Mouse (Mus musculus) liver, embryonic 14.5 days (tissue): ENCODE results near the gene Cdc5l. TPM values are rescaled to one million over a fixed set of nuclear protein-coding genes. Genes with fewer than 3 reads are reported as not detected.

Source experiments
- ATAC-seq: fragments of 200-750 bp; cut with Nextera tagmentation; 2 replicates; pipeline ENCODE4 v1.8.0; 2017; ENCODE audit warnings: moderate number of reproducible peaks, mild to moderate bottlenecking, moderate library complexity; ENCODE audit not compliant: insufficient read depth
- DNase-seq, 3 experiments: peaks; one replicate each; pipeline ENCODE4 v3.0.0-alpha.2; 2012 to 2013; ENCODE audit warnings: low read depth in 3 of 3, low spot score in 3 of 3
- H3K27ac ChIP-seq: fragments of 300-500 bp; sonication (generic); 2 replicates; pipeline ENCODE4 v1.5.1; 2014; ENCODE audit warnings: moderate library complexity, mild to moderate bottlenecking, control low read depth, inconsistent platforms
- H3K27me3 ChIP-seq: fragments of 300-500 bp; sonication (generic); 2 replicates; pipeline ENCODE4 v1.6.1; 2014; ENCODE audit warnings: mild to moderate bottlenecking, low read length, moderate library complexity; ENCODE audit not compliant: control insufficient read depth, insufficient read depth
- H3K36me3 ChIP-seq: fragments of 300-500 bp; sonication (generic); replicated peaks from 2 replicates; pipeline ENCODE4 v1.6.1; 2014; ENCODE audit warnings: low read depth; ENCODE audit not compliant: control insufficient read depth, insufficient read depth
- H3K4me1 ChIP-seq, 2 experiments: fragments of 200-500 bp in 1 of 2; fragments of 300-500 bp in 1 of 2; sonication (generic) in 1 of 2; replicated peaks; 2 replicates each; pipeline ENCODE4 v1.6.1; 2012 to 2014; ENCODE audit warnings: antibody characterized with exemption in 1 of 2, inconsistent platforms in 1 of 2, low read length in 1 of 2; ENCODE audit not compliant: control insufficient read depth in 2 of 2, insufficient read depth in 2 of 2
- H3K4me2 ChIP-seq: fragments of 300-500 bp; sonication (generic); 2 replicates; pipeline ENCODE4 v1.6.1; 2014; ENCODE audit warnings: low read depth, mild to moderate bottlenecking, control low read depth, moderate library complexity
- H3K4me3 ChIP-seq, 2 experiments: fragments of 200-500 bp in 1 of 2; fragments of 300-500 bp in 1 of 2; sonication (generic) in 1 of 2; 2 replicates each; pipeline ENCODE4 v1.5.1; 2012 to 2014; ENCODE audit warnings: low read depth in 2 of 2, low read length in 2 of 2, mild to moderate bottlenecking in 2 of 2, control low read depth in 1 of 2, inconsistent platforms in 1 of 2, moderate library complexity in 1 of 2; ENCODE audit not compliant: insufficient read depth in 1 of 2
- H3K9ac ChIP-seq: fragments of 300-500 bp; sonication (generic); replicated peaks from 2 replicates; pipeline ENCODE4 v1.6.1; 2014; ENCODE audit warnings: mild to moderate bottlenecking, control low read depth, moderate library complexity
- H3K9me3 ChIP-seq: fragments of 300-500 bp; sonication (generic); 2 replicates; pipeline ENCODE4 v1.6.1; 2016; ENCODE audit warnings: low read length, mixed read lengths; ENCODE audit not compliant: control insufficient read depth
- CTCF ChIP-seq: IDR thresholded peaks from 2 replicates; pipeline ENCODE4 v1.5.1; 2016; ENCODE audit warnings: antibody characterized with exemption, low read depth, control low read depth
- EP300 ChIP-seq: IDR thresholded peaks from 2 replicates; pipeline ENCODE4 v1.6.1; 2016; ENCODE audit warnings: antibody characterized with exemption, low read depth
- WGBS: fragments of 180-500 bp; shearing (Covaris S2); extraction: QIAGEN DNeasy Blood & Tissue Kit; methylation state at CpG from one replicate; pipeline ENCODE4 v1.1.7; 2014; ENCODE audit not compliant: insufficient replicate concordance; 5-methylcytosine and 5-hydroxymethylcytosine counted together
- polyA plus RNA-seq, 2 experiments: library from polyadenylated mRNA; depleted of rRNA in 1 of 2; stranded (reverse) in 1 of 2; unstranded in 1 of 2; fragments of >200 nt; fragmentation: Nextera tagmentation in 1 of 2; extraction: Ambion mirVana in 1 of 2; gene quantifications; 2 replicates each; pipeline versions ENCODE4 v1.2.1 to v1.2.3; 2012 to 2014

Cdc5l gene
- polyA plus RNA-seq, 2 experiments = 15.0 to 26.9 TPM

GRCm38 (mm10) chr17:45383305-45383704 lies 50.2 kb downstream of the Cdc5l start:
- no peak overlapping the region for H3K4me3 ChIP-seq
- no peaks in the 10 kb centered on the region for H3K9me3 ChIP-seq
- H3K4me2 ChIP-seq = no peak overlapping the region
- no peak overlapping the region for H3K27ac ChIP-seq
- 62% methylated on average over 3 of the region's 3 CpGs for WGBS
- H3K27me3 ChIP-seq = no peaks in the 10 kb centered on the region
- no peak overlapping the region for H3K9ac ChIP-seq
- no peaks in the 10 kb centered on the region; the same call in 1 of the 2 replicates for H3K36me3 ChIP-seq
- H3K4me1 ChIP-seq = no peaks in the 10 kb centered on the region
- no peak for TF ChIP-seq CTCF
- TF ChIP-seq EP300 = no peak
- no peak for DNase-seq
- ATAC-seq = no peak

DNA sequence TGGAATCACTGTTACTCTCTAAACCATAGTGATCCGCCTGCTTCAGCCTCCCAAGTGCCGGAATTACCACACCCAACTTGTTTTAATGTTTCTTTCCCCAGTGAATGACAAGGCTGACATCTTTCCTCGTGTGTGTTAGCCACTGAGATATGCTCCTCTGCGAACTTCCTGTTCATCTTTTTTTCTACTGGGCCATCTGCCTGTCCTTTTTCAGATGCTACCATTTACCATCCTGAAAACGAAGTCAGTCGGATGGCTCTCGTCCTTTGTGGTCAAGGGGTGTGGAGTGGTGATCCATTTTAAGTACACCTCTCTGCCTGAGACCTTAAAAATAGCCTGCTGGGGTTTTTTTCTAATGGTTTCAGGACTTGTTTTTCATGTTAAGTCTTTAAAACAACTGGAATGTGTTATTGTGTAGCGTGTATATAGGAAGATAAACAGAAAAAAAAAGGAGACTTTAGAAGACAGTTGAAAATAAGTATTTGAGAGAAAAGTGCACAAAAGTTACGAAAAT lies 54.2 kb downstream of the Cdc5l start:
- DNase-seq = no peak
- WGBS = 49% methylated on average over 9 of the region's 9 CpGs
- Histone ChIP-seq H3K4me3 (no peak overlapping the region), H3K27me3 (no peaks in the 10 kb centered on the region), H3K4me2 (no peak overlapping the region), H3K4me1 (no peaks in the 10 kb centered on the region), H3K9me3 (no peaks in the 10 kb centered on the region), H3K27ac (no peak overlapping the region), H3K9ac (no peak overlapping the region), H3K36me3 (no peaks in the 10 kb centered on the region)
- no peak for ATAC-seq
- no peak for TF ChIP-seq CTCF
- no peak for TF ChIP-seq EP300

GRCm38 (mm10) chr17:45377323-45377722 lies 56.2 kb downstream of the Cdc5l start:
- Histone ChIP-seq H3K4me1 (no peaks in the 10 kb centered on the region), H3K27me3 (no peaks in the 10 kb centered on the region), H3K9ac (no peak overlapping the region), H3K36me3 (no peaks in the 10 kb centered on the region), H3K4me2 (no peak overlapping the region), H3K9me3 (no peaks in the 10 kb centered on the region), H3K4me3 (no peak overlapping the region), H3K27ac (no peak overlapping the region)
- WGBS = 25% methylated on average over 5 of the region's 5 CpGs
- DNase-seq (no peak), ATAC-seq (no peak)
- TF ChIP-seq EP300 (no peak), CTCF (no peak)

DNA sequence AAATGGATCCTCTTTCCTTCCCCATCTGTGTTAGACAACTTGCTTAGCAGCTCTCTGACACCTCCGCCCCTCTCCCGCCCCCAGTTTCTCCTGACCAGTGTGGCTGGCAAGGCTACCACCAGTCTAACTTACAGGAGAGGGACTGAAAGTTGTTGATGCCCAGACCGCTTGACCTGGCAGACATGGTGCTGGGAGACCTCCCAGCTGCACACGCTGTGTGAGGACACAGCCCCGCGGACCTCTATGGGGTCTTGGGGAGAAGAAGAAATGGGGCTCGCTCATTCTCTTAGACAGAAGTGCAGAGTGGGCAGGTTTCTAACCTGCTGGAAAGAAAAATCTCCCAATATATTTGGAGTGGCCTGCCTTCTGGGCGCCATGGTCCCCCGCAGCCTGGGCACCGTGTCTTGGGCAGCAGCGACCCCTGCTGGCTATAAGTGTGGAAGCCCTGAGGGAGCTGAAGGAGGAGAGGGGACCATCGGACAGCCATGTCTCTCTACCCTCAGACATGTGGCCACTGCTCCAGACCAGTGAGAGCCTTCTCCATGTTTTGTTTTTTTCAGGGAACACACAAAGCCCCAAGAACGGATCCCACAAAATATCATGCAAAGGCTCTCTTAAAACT lies 59.4 kb downstream of the Cdc5l start:
- no peaks in the 10 kb centered on the region for H3K4me1 ChIP-seq
- TF ChIP-seq CTCF (peak; percentile 87), EP300 (no peak)
- H3K27me3 ChIP-seq = no peaks in the 10 kb centered on the region
- no peak overlapping the region for H3K4me2 ChIP-seq
- no peaks in the 10 kb centered on the region for H3K9me3 ChIP-seq
- H3K9ac ChIP-seq = no peak overlapping the region
- WGBS = 26% methylated on average over 13 of the region's 13 CpGs
- H3K4me3 ChIP-seq = no peak overlapping the region
- DNase-seq (peak in 1 of 3 experiments; percentile 9), ATAC-seq (no peak)
- H3K27ac ChIP-seq = no peak overlapping the region
- H3K36me3 ChIP-seq = no peaks in the 10 kb centered on the region

- no peaks in the 10 kb centered on the region for H3K4me1 ChIP-seq
- TF ChIP-seq CTCF (no peak), EP300 (no peak)
- no peaks in the 10 kb centered on the region for H3K36me3 ChIP-seq
- H3K9me3 ChIP-seq = no peaks in the 10 kb centered on the region
- no peak overlapping the region for H3K27ac ChIP-seq
- no peak for DNase-seq
- H3K27me3 ChIP-seq = no peaks in the 10 kb centered on the region
- ATAC-seq = no peak
- H3K9ac ChIP-seq = no peak overlapping the region
- no peak overlapping the region for H3K4me3 ChIP-seq
- 59% methylated on average over 9 of the region's 9 CpGs for WGBS
- H3K4me2 ChIP-seq = no peak overlapping the region
These were observed 62.5 kb downstream of the Cdc5l start for GRCm38 (mm10) chr17:45371042-45371441.
